ENCODE assay signal across 8 mouse cellular contexts in genomic region chr6:86141820-86142219, GRCm38 (mm10). TPM values are rescaled to one million over a fixed set of nuclear protein-coding genes. Genes with fewer than 3 reads are reported as not detected.
DNase-seq lines count a peak whose midpoint lies in the region; ATAC-seq and TF ChIP-seq lines count a peak whose summit lies in the region.

No protein-coding gene starts in this region.

- no peaks in the 10 kb centered on the region for H3K9me3 ChIP-seq in kidney, embryonic 15.5 days (replicated peaks)
- H3K9me3 ChIP-seq in hindbrain, postnatal 0 days (ENCODE audit: low read length): no peaks in the 10 kb centered on the region
- H3K9me3 ChIP-seq in liver, embryonic 16.5 days (replicated peaks; ENCODE audit: control insufficient read depth, low read length): no peaks in the 10 kb centered on the region

- H3K4me2 ChIP-seq in kidney, embryonic 15.5 days: no peak overlapping the region
- no peak overlapping the region for H3K4me2 ChIP-seq in hindbrain, postnatal 0 days (ENCODE audit: low read depth, low read length)
- H3K4me2 ChIP-seq in liver, embryonic 16.5 days (ENCODE audit: low read depth, low read length): no peak overlapping the region

- no peak overlapping the region for H3K4me3 ChIP-seq in kidney, embryonic 15.5 days (replicated peaks)
- H3K4me3 ChIP-seq in hindbrain, postnatal 0 days (ENCODE audit: low read length): no peak overlapping the region
- no peak overlapping the region for H3K4me3 ChIP-seq in liver, embryonic 16.5 days (ENCODE audit: low read depth, low read length)

- H3K27me3 ChIP-seq in kidney, embryonic 15.5 days: no peaks in the 10 kb centered on the region
- H3K27me3 ChIP-seq in hindbrain, postnatal 0 days (ENCODE audit: insufficient read depth, low read length): no peaks in the 10 kb centered on the region
- no peaks in the 10 kb centered on the region for H3K27me3 ChIP-seq in liver, embryonic 16.5 days (ENCODE audit: control insufficient read depth, insufficient read depth, low read depth, low read length)

- peak; percentile 76 for TF ChIP-seq CTCF in hindbrain, postnatal 0 days (IDR thresholded peaks at IDR 0.05; ENCODE audit: low read depth)

- 14% methylated on average over 3 of the region's 3 CpGs for WGBS in kidney, embryonic 15.5 days
- 17% methylated on average over 3 of the region's 3 CpGs for WGBS in hindbrain, postnatal 0 days
- 14% methylated on average over 3 of the region's 3 CpGs for WGBS in liver, embryonic 16.5 days (ENCODE audit: insufficient replicate concordance)

- no peak for ATAC-seq in kidney, embryonic 15.5 days (replicated peaks; ENCODE audit: low FRiP score)
- ATAC-seq in hindbrain, postnatal 0 days: no peak
- ATAC-seq in liver, embryonic 16.5 days (ENCODE audit: low read depth): 0 out of 2 replicates have a peak, but pooled peaks have one; percentile 30

- DNase-seq in kidney, adult 18-20 months: peak; percentile 59
- DNase-seq in adrenal gland, postnatal 10 days: peak; percentile 89
- DNase-seq in embryo, embryonic 11.5 days (ENCODE audit: low read depth, low spot score): peak; percentile 60
- DNase-seq in hindbrain, postnatal 0 days (ENCODE audit: low spot score): peak; percentile 88
- DNase-seq in ovary, postnatal 14 days (ENCODE audit: low spot score): peak; percentile 74
- DNase-seq in yolk sac, embryonic 10.5 days (ENCODE audit: low spot score): peak; percentile 65

- H3K9ac ChIP-seq in kidney, embryonic 15.5 days: no peak overlapping the region
- no peak overlapping the region for H3K9ac ChIP-seq in hindbrain, postnatal 0 days (replicated peaks; ENCODE audit: low read length)
- no peak overlapping the region for H3K9ac ChIP-seq in liver, embryonic 16.5 days (ENCODE audit: low read depth, low read length)

- H3K27ac ChIP-seq in kidney, embryonic 15.5 days: no peak overlapping the region
- no peak overlapping the region for H3K27ac ChIP-seq in hindbrain, postnatal 0 days
- H3K27ac ChIP-seq in liver, embryonic 16.5 days (ENCODE audit: low read length): no peak overlapping the region

- H3K36me3 ChIP-seq in kidney, embryonic 15.5 days: no peaks in the 10 kb centered on the region
- no peaks in the 10 kb centered on the region for H3K36me3 ChIP-seq in hindbrain, postnatal 0 days (ENCODE audit: insufficient read depth, low read length)
- H3K36me3 ChIP-seq in liver, embryonic 16.5 days (ENCODE audit: control insufficient read depth, insufficient read depth): no peaks in the 10 kb centered on the region

- no peaks in the 10 kb centered on the region for H3K4me1 ChIP-seq in kidney, embryonic 15.5 days
- H3K4me1 ChIP-seq in hindbrain, postnatal 0 days (ENCODE audit: insufficient read depth, low read length): no peaks in the 10 kb centered on the region
- H3K4me1 ChIP-seq in liver, embryonic 16.5 days (ENCODE audit: control insufficient read depth, low read depth, low read length): no peaks in the 10 kb centered on the region

RNA-seq across cellular contexts. Expression of gene Tgfa, which starts 53.2 kb away (rescaled TPM):
- 7.2 and 8.7 TPM in 2 replicates for polyA plus RNA-seq in kidney, embryonic 15.5 days (2015; fragmentation: Nextera tagmentation; extraction: Ambion mirVana)
- 1 to 10 TPM; 8.1 to 9.0 TPM for total RNA-seq in adrenal gland, postnatal 10 days (2021)
- total RNA-seq in hindbrain, postnatal 0 days (2014; rRNA removed): 35.4 and 40.5 TPM in 2 replicates
- 13.6 and 14.2 TPM in 2 replicates for polyA plus RNA-seq in hindbrain, postnatal 0 days (2015; fragmentation: Nextera tagmentation; extraction: Ambion mirVana)
- 2.3 and 2.4 TPM in 2 replicates for polyA plus RNA-seq in liver, embryonic 16.5 days (2015; fragmentation: Nextera tagmentation; extraction: Ambion mirVana)
